Mouse (Mus musculus) ES-Bruce4 (cell line): ENCODE data around the gene Olfr648.

ENCODE experiments used
- CTCF ChIP-seq: IDR thresholded peaks from one replicate; pipeline ENCODE4 v1.8.1; 2011; ENCODE audit warnings: low read depth, low read length
- EP300 ChIP-seq: IDR thresholded peaks from 2 replicates; pipeline ENCODE4 v1.6.1; 2011; ENCODE audit warnings: low read depth, low read length; ENCODE audit not compliant: insufficient read depth
- POLR2A ChIP-seq: IDR thresholded peaks from one replicate; pipeline ENCODE4 v1.8.1; 2011; ENCODE audit warnings: low read length; ENCODE audit not compliant: insufficient read depth

DNA sequence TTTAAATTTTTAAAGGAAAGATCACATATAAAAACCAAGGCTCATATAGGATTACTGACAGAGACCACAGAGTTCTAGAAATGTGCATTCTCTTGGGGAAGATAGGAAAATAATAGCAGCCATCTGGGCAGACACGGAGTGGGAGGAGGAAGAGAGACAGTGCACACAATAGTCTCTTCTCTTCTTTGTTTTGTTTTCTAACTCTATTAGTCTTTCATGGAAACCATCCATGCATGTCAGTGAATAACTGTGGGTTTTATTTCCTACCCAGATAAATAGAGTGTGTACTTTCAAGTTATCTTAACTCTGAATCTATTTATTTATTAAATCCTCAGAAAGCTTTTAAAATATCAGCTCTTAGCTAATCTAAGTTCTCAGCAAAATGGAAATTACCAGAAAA is 8.1 kb downstream of the Olfr648 start:
- TF ChIP-seq CTCF (no peak), EP300 (no peak), POLR2A (no peak)
